ENCODE assay signal across 9 mouse cellular contexts in genomic region chr7:79578851-79579241, GRCm38 (mm10). TPM values are rescaled to one million over a fixed set of nuclear protein-coding genes. Genes with fewer than 3 reads are reported as not detected.
DNase-seq lines count a peak whose midpoint lies in the region; ATAC-seq and TF ChIP-seq lines count a peak whose summit lies in the region.
"Had no signal": no experiment of that assay in that cellular context is flagged by ENCODE, and none has a peak within 500 bp of the region (broad histone marks: within the 10 kb centered on the region; RNA-seq: fewer than 3 reads in every experiment).

No protein-coding gene starts in this region.

- peak overlapping the region; percentile 54 for H3K4me2 ChIP-seq in lung, embryonic 15.5 days
- peak overlapping the region; percentile 52 for H3K4me2 ChIP-seq in hindbrain, embryonic 12.5 days (replicated peaks)

- H3K36me3 ChIP-seq in lung, embryonic 15.5 days: no peaks in the 10 kb centered on the region
- no peaks in the 10 kb centered on the region for H3K36me3 ChIP-seq in hindbrain, embryonic 12.5 days

- peak overlapping the region; percentile 22 for H3K4me3 ChIP-seq in lung, embryonic 15.5 days
- H3K4me3 ChIP-seq in lung, adult 2 months (replicated peaks; ENCODE audit: extremely low read depth, low read depth, low read length): no peak overlapping the region
- peak overlapping the region; percentile 23 for H3K4me3 ChIP-seq in hindbrain, embryonic 12.5 days
- H3K4me3 ChIP-seq: myocyte had no signal

- peak overlapping the region; percentile 74 for H3K27ac ChIP-seq in lung, embryonic 15.5 days
- peak overlapping the region; percentile 94 for H3K27ac ChIP-seq in hindbrain, embryonic 12.5 days

- no peak for TF ChIP-seq POLR2A in lung, adult 2 months (IDR thresholded peaks at IDR 0.05; ENCODE audit: borderline replicate concordance, extremely low read depth, low read depth, low read length)

- H3K9ac ChIP-seq in lung, embryonic 15.5 days: peak overlapping the region; percentile 18; the same call in 1 of the 2 replicates
- peak overlapping the region; percentile 59 for H3K9ac ChIP-seq in hindbrain, embryonic 12.5 days

- H3K9me3 ChIP-seq in lung, embryonic 15.5 days: no peaks in the 10 kb centered on the region
- H3K9me3 ChIP-seq in hindbrain, embryonic 12.5 days (replicated peaks): no peaks in the 10 kb centered on the region

- ATAC-seq in lung, embryonic 15.5 days (ENCODE audit: borderline replicate concordance, extremely low read depth, low FRiP score, low TSS enrichment): peak; percentile 77
- peak; percentile 73 for ATAC-seq in hindbrain, embryonic 12.5 days (ENCODE audit: low FRiP score)

- peaks cover 83% of the 10 kb centered on the region for H3K27me3 ChIP-seq in lung, embryonic 15.5 days
- peaks cover 65% of the 10 kb centered on the region for H3K27me3 ChIP-seq in hindbrain, embryonic 12.5 days

- TF ChIP-seq CTCF in lung, adult 2 months (IDR thresholded peaks at IDR 0.05; ENCODE audit: insufficient read depth, low read length): no peak

- 2% methylated on average over 20 of the region's 20 CpGs for WGBS in lung, embryonic 15.5 days
- 4% methylated on average over 20 of the region's 20 CpGs for WGBS in lung, adult 2 months
- WGBS in hindbrain, embryonic 12.5 days: under 1% methylated on average over 20 of the region's 20 CpGs

- H3K4me1 ChIP-seq in lung, embryonic 15.5 days: peaks cover 19% of the 10 kb centered on the region
- H3K4me1 ChIP-seq in lung, adult 2 months (ENCODE audit: control insufficient read depth, insufficient read depth, low read length): no peaks in the 10 kb centered on the region
- H3K4me1 ChIP-seq in hindbrain, embryonic 12.5 days: peaks cover 46% of the 10 kb centered on the region

- DNase-seq in lung, adult 2 months: no peak
- DNase-seq in embryo, embryonic 9.5 days (ENCODE audit: extremely low spot score): peak; percentile 67
- DNase-seq in lung, postnatal 10 days: peak; percentile 46
- peak; percentile 30 for DNase-seq in thymus, postnatal 25 days
- no peak for DNase-seq in frontal cortex, adult 2 months (ENCODE audit: extremely low spot score in 1 of 2, low spot score in 1 of 2)
- DNase-seq in gastrocnemius, postnatal 10 days: no peak

RNA-seq across cellular contexts. Expression of gene Rhcg, which starts 38.6 kb away (rescaled TPM):
- polyA plus RNA-seq in lung, embryonic 15.5 days (2015; fragmentation: Nextera tagmentation; extraction: Ambion mirVana): 0.17 TPM in 1 of 2 replicates, not detected in the other
- not detected in 2 replicates for polyA plus RNA-seq in lung, adult 2 months (2012; rRNA removed)
- 1.4 and 2.3 TPM in 2 replicates for polyA plus RNA-seq in hindbrain, embryonic 12.5 days (2016; fragmentation: Nextera tagmentation; extraction: Ambion mirVana)
- 4.6 and 5.5 TPM in 2 replicates for polyA plus RNA-seq in frontal cortex, adult 2 months (2012; rRNA removed)
- total RNA-seq in gastrocnemius, postnatal 10 days (2021): not detected
- polyA plus RNA-seq: myocyte had no signal

Comparison
In these comparisons a context has a peak if more than half of its experiments do, and no peak if none do; other contexts are left out.
1. DNase-seq: peak in embryo, embryonic 9.5 days (single experiment), lung, postnatal 10 days (single experiment) and thymus, postnatal 25 days (single experiment); none in lung, adult 2 months (single experiment), frontal cortex, adult 2 months (0 of 2) and gastrocnemius, postnatal 10 days (single experiment).